Mouse (Mus musculus): Measurements from ENCODE around the gene Dnajc15.

DNA sequence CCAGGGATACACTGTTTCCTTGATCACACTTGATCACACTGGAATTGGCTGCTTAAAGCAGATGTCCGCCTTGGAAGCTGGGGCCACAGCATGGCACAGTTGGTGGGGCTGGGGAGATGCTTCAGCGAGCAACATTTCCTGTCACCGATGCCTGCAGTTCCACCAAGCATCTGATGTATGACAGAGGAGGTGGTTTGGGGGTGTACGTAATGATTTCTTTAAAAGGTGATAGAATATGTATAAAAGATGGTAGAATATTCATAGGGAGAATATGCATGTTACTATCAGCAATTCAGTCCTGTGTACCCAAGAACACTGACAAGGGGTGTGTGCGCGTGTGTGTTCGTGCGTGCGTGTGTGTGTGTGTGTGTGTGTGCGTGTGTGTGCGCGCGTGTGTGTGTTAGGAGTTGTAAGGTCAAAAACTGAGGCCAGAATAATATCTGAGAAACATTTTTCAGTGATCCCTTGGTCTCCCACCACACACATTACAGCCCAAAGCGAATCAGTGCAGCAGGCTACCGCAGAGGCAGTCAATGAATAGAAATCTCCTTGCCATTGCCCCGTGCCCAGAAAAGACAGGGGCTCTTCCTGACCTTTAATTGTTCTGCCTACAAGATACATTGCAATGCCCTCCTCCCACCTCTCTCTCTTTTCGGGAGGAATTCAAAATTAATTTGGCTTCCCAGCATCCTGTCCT lies 73.2 kb downstream of the Dnajc15 start:
- no peak for TF ChIP-seq CTCF (IDR thresholded peaks at IDR 0.05; ENCODE audit: borderline replicate concordance, insufficient read depth, low read depth, low read length)
- no peak for TF ChIP-seq POLR2A (IDR thresholded peaks at IDR 0.05; ENCODE audit: borderline replicate concordance, insufficient read depth, low read length)
